Mouse (Mus musculus) stomach, postnatal 0 days (tissue): ENCODE data around the gene Cap1. TPM values are rescaled to one million over a fixed set of nuclear protein-coding genes. Genes with fewer than 3 reads are reported as not detected.

Source experiments
- ATAC-seq: fragments of 200-750 bp; cut with Nextera tagmentation; 2 replicates; pipeline ENCODE4 v1.8.0; 2017; ENCODE audit not compliant: low FRiP score, low TSS enrichment
- DNase-seq: peaks from one replicate; pipeline ENCODE4 v3.0.0-alpha.2; 2016; ENCODE audit warnings: low spot score
- H3K27ac ChIP-seq: fragments of 300-500 bp; sonication (generic); replicated peaks from 2 replicates; pipeline ENCODE4 v1.5.1; 2014; ENCODE audit warnings: mild to moderate bottlenecking, control low read depth
- H3K27me3 ChIP-seq: fragments of 300-500 bp; sonication (generic); 2 replicates; pipeline ENCODE4 v1.6.1; 2014; ENCODE audit warnings: low read length; ENCODE audit not compliant: control insufficient read depth, insufficient read depth
- H3K36me3 ChIP-seq: fragments of 300-500 bp; sonication (generic); 2 replicates; pipeline ENCODE4 v1.6.1; 2014; ENCODE audit warnings: low read length, mixed read lengths; ENCODE audit not compliant: control insufficient read depth, insufficient read depth
- H3K4me1 ChIP-seq: fragments of 300-500 bp; sonication (generic); replicated peaks from 2 replicates; pipeline ENCODE4 v1.6.1; 2014; ENCODE audit warnings: antibody characterized with exemption; ENCODE audit not compliant: control insufficient read depth, insufficient read depth
- H3K4me2 ChIP-seq: fragments of 300-500 bp; sonication (generic); replicated peaks from 2 replicates; pipeline ENCODE4 v1.6.1; 2014; ENCODE audit warnings: low read depth, mild to moderate bottlenecking, control low read depth, moderate library complexity
- H3K4me3 ChIP-seq: fragments of 300-500 bp; sonication (generic); 2 replicates; pipeline ENCODE4 v1.5.1; 2014; ENCODE audit warnings: low read depth, low read length, control low read depth
- H3K9ac ChIP-seq: fragments of 300-500 bp; sonication (generic); 2 replicates; pipeline ENCODE4 v1.6.1; 2014; ENCODE audit warnings: mild to moderate bottlenecking, low read length, control low read depth, mixed read lengths
- H3K9me3 ChIP-seq: fragments of 300-500 bp; sonication (generic); 2 replicates; pipeline ENCODE4 v1.6.1; 2016; ENCODE audit warnings: low read length; ENCODE audit not compliant: control insufficient read depth
- CTCF ChIP-seq: IDR thresholded peaks from 2 replicates; pipeline ENCODE4 v1.5.1; 2016; ENCODE audit warnings: antibody characterized with exemption, low read depth, mild to moderate bottlenecking, moderate library complexity
- EP300 ChIP-seq: optimal IDR thresholded peaks from 2 replicates; pipeline ENCODE3; 2016; ENCODE audit warnings: antibody characterized with exemption
- WGBS: fragments of 180-500 bp; shearing (Covaris S2); extraction: QIAGEN DNeasy Blood & Tissue Kit; methylation state at CpG from one replicate; pipeline ENCODE4 v1.1.7; 2014; 5-methylcytosine and 5-hydroxymethylcytosine counted together
- polyA plus RNA-seq: library from polyadenylated mRNA; unstranded; fragments of >200 nt; fragmentation: Nextera tagmentation; extraction: Ambion mirVana; gene quantifications from 2 replicates; pipeline ENCODE4 v1.2.1, GENCODE M21; 2015

Gene Cap1
- polyA plus RNA-seq, 1 experiment from 2014 or later = 56.2 TPM

- Histone ChIP-seq H3K4me3 (no peak overlapping the region), H3K4me2 (no peak overlapping the region), H3K9ac (no peak overlapping the region), H3K27me3 (no peaks in the 10 kb centered on the region), H3K27ac (no peak overlapping the region), H3K36me3 (no peaks in the 10 kb centered on the region), H3K4me1 (no peaks in the 10 kb centered on the region), H3K9me3 (0 out of 2 replicates have a peak, but pooled peaks cover 2% of the 10 kb centered on the region)
- 75% methylated on average over 5 of the region's 5 CpGs for WGBS
- no peak for ATAC-seq
- no peak for DNase-seq
- no peak for TF ChIP-seq CTCF
- TF ChIP-seq EP300 = no peak
These were observed 6.3 kb upstream of the Cap1 start for GRCm38 (mm10) chr4:122892157-122892556.

GRCm38 (mm10) chr4:122891597-122891996 is 5.7 kb upstream of the Cap1 start:
- H3K4me2 ChIP-seq = no peak overlapping the region
- H3K4me1 ChIP-seq = no peaks in the 10 kb centered on the region
- H3K27ac ChIP-seq = no peak overlapping the region
- no peak overlapping the region for H3K4me3 ChIP-seq
- TF ChIP-seq CTCF = no peak
- no peak for TF ChIP-seq EP300
- H3K36me3 ChIP-seq = no peaks in the 10 kb centered on the region
- DNase-seq (no peak), ATAC-seq (no peak)
- no peak overlapping the region for H3K9ac ChIP-seq
- WGBS = 33% methylated on average over 1 of the region's 1 CpGs
- 0 out of 2 replicates have a peak, but pooled peaks cover 2% of the 10 kb centered on the region for H3K9me3 ChIP-seq
- H3K27me3 ChIP-seq = no peaks in the 10 kb centered on the region

GRCm38 (mm10) chr4:122890881-122891481 is 5.1 kb upstream of the Cap1 start:
- ATAC-seq (no peak), DNase-seq (no peak)
- Histone ChIP-seq H3K4me2 (no peak overlapping the region), H3K4me3 (no peak overlapping the region), H3K36me3 (no peaks in the 10 kb centered on the region), H3K27me3 (no peaks in the 10 kb centered on the region), H3K27ac (0 out of 2 replicates have a peak overlapping the region, but pooled peaks have one; percentile 40), H3K9me3 (0 out of 2 replicates have a peak, but pooled peaks cover 2% of the 10 kb centered on the region), H3K9ac (no peak overlapping the region), H3K4me1 (no peaks in the 10 kb centered on the region)
- WGBS = 12% methylated on average over 3 of the region's 3 CpGs
- TF ChIP-seq EP300 = no peak
- TF ChIP-seq CTCF = no peak

GRCm38 (mm10) chr4:122887336-122887735 is 1.5 kb upstream of the Cap1 start:
- TF ChIP-seq EP300 (no peak), CTCF (no peak)
- DNase-seq (no peak), ATAC-seq (no peak)
- Histone ChIP-seq H3K4me2 (peak overlapping the region; percentile 72; the same call in 1 of the 2 replicates), H3K4me1 (peaks cover 9% of the 10 kb centered on the region), H3K9me3 (0 out of 2 replicates have a peak, but pooled peaks cover under 1% of the 10 kb centered on the region), H3K9ac (no peak overlapping the region), H3K27me3 (no peaks in the 10 kb centered on the region), H3K27ac (peak overlapping the region; percentile 100), H3K4me3 (no peak overlapping the region), H3K36me3 (no peaks in the 10 kb centered on the region)
- 62% methylated on average over 2 of the region's 2 CpGs for whole genome bisulfite sequencing

- TF ChIP-seq CTCF (no peak), EP300 (peak; percentile 20)
- H3K27ac ChIP-seq = peak overlapping the region; percentile 100
- H3K27me3 ChIP-seq = no peaks in the 10 kb centered on the region
- DNase-seq (no peak), ATAC-seq (no peak; the same call in 1 of the 2 replicates)
- H3K9me3 ChIP-seq = no peaks in the 10 kb centered on the region
- WGBS = 3% methylated on average over 19 of the region's 19 CpGs
- H3K4me2 ChIP-seq = peak overlapping the region; percentile 72
- H3K4me1 ChIP-seq = peaks cover 13% of the 10 kb centered on the region
- H3K9ac ChIP-seq = peak overlapping the region; percentile 84
- H3K36me3 ChIP-seq = no peaks in the 10 kb centered on the region
- H3K4me3 ChIP-seq = peak overlapping the region; percentile 73
These were observed 861 bp upstream of the Cap1 start for GRCm38 (mm10) chr4:122886579-122887254.
